Mouse (Mus musculus) kidney, postnatal 14 days (tissue): ENCODE results near the gene Smarcd1.

Experiments used
- DNase-seq: peaks from one replicate; pipeline ENCODE4 v3.0.0; 2022; ENCODE audit warnings: mixed read lengths

Smarcd1 gene

GRCm38 (mm10) chr15:99736675-99737074, 34.7 kb downstream of the Smarcd1 start:
- DNase-seq = no peak

GRCm38 (mm10) chr15:99740229-99740628, 38.3 kb downstream of the Smarcd1 start:
- no peak for DNase-seq

GRCm38 (mm10) chr15:99754204-99754603, 52.3 kb downstream of the Smarcd1 start:
- no peak for DNase-seq
